Mouse (Mus musculus) testis, postnatal 14 days (tissue): ENCODE measurements around the gene Dpf2.
"Not testable (repeated sequence)": the region's sequence is repeated elsewhere in the genome, so short reads cannot be mapped to it uniquely, and the experiment has no call there.

Experiments
- DNase-seq: peaks from one replicate; pipeline ENCODE4 v3.0.0; 2021; ENCODE audit warnings: low spot score

Dpf2 gene

DNA sequence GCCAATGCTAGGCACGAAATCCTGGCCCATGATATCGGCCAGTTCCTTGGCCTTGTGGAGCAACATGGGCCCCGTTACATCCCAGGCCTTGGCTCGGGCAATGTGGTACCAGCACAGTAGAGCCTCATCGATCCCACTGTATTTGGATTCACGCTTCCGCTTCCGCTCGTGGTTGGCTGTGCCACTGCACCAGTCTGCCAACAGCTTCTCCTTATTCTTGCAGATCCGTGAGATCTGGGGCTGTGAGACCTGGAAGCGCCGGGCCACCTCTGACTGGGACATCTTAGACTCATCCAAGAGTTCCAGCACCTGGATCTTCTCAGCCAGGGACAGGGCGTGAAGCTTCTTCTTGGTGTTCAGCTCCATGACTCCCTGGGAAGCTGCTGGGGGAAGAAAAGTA is 20.1 kb downstream of the Dpf2 start:
- DNase-seq, result no peak

DNA sequence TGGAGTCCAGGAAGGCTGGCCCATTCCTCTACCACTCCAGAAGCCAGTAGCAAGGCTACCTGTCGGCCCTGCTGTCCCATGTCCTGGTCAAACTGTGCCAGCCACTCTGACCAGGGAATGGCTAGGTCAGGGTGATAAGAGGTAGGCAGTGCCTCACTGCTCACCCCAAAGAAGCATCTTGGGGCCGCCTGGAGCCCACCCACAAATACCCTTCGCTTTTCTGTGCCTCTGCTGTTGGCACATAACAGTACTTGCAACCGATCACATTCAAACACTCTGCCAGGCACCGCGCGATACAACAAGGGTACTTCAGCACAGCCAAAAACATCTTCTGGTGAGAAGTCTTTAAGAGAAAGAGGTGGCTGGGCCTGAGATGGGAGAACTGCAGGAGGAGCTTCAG is 20.5 kb downstream of the Dpf2 start:
- DNase-seq, result no peak

DNA sequence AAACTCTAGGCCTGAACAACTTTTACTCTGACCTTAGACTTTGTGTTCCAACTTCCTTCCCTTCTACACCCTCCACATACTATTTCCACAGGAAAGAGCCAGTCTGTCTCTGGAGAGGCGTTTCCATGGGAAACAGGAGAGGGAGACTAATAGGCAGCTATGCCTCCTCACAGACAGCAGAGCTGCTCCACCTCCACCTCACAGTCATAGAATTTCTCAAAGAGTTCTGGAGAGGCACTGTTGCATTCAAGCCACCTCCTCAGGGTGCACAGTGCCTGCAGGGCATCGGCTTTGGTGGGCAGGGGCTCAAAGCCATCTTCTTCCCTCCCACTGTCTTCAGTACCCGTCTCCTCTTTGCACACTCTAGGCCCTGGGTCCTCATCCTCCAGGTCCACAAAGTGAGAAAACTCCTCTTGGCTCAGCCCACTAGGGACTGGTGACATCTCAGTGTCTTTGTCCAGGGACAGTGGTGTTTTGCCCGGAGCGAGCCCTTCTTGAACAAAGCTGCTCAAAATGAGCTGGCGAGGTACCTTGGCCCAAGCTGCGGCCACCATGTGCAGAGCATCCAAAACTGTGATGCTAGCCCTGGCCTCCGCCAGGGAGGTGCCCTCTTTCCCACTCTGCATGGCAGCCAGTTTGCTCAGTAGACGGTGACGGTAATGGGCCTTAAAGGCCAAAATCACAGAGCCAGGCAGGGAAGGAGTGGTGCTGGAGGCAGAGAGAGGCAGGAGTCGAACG is 21.1 kb downstream of the Dpf2 start:
- DNase-seq, result no peak

DNA sequence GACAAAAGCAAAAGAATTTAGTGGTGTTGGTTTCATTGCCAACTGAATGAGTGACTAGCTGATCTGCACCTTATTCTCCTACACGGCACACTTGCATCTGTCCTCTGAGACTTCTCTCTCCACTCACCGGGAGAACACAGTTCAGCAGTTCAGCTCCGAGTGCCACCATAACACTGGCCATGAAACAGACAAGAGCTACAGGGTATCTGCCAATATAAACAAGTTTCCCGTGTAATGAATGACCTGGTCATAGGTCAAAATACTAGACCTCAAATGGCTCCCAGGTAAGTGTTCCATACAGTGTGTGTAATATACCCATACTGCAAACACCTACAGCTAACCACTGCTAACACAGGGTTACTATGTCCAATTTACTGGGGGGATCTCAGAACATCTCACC is 23.6 kb downstream of the Dpf2 start:
- DNase-seq, result no peak

DNA sequence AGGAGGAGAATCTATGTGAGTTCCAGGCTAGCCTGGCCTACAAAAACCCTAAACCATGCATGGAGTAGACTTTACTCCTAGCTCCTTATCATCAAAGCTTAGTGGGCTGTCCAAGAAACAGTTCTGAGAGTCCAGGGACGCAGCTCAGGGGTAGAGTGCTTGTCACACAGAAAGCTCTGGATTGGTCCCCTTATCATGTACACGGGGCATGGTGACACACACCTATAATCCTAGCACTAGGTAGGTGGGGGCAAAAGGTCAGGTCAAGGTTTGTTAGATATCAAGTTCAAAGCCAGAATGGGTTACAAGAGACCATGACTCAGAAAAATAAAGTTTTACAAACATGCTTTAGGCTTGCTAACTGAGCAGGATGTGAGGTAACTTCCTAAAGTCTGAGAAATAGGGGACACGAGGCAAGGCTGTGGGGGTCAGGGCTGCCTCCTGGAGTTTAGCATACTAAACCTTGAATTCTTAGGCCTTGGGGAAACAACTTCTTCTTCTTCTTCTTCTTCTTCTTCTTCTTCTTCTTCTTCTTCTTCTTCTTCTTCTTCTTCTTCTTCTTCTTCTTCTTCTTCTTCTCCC is 25.5 kb downstream of the Dpf2 start:
- no peak for DNase-seq

DNA sequence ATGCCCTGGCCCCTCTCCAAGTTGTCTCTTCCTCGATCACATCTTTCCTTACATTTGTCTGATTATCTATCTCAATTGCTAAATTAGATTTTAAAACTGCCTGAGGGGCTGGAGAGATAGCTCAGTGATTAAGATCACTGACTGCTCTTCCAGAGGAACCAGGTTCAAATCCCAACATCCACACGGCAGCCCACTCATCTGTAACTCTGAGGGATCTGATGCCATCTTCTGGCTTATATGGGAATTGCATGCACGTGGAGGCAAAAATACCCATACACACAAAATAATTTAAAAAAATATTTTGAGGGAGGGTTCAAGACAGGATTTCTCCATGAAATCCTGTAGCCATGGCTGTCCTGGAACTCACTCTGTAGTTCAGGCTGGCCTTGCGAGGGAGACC is 27.0 kb downstream of the Dpf2 start:
- DNase-seq, result no peak

DNA sequence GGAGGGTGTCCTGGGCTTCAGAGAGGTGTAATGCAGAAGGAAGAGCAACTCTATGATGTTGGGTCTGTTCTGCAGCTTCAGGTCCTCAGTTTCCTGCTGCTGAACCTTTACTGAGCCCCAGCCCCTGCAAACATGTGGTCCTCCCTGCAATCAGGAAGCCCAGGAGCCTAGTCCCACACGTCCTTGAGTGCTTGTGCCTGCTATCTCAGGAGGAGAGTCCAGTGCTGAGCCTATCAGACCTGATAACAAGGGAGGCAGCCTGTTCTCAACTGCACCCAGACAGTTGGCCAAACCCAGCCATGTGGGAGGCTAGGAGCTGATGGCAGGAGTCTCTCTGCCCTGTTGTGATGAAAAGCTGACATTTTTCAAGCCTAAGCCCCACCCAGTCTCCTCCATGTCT is 28.9 kb downstream of the Dpf2 start:
- DNase-seq, result peak; percentile 80

DNA sequence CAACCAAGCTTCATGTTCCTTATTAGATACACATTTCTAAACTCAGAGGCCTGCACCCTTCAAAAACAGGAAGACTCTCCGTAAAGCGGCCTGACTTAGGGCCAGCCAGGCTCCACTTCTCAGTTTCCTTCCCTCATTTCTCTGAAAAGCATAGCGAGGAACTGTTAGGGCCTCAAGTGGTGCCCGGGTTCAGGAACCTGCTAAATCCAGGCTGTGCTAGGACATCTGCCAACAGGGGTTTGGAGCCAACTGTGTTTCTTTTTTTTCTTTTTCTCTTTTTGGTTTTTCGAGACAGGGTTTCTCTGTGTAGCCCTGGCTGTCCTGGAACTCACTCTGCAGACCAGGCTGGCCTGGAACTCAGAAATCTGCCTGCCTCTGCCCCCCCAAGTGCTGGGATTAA is 30.7 kb downstream of the Dpf2 start:
- DNase-seq, result not testable (repeated sequence)

DNA sequence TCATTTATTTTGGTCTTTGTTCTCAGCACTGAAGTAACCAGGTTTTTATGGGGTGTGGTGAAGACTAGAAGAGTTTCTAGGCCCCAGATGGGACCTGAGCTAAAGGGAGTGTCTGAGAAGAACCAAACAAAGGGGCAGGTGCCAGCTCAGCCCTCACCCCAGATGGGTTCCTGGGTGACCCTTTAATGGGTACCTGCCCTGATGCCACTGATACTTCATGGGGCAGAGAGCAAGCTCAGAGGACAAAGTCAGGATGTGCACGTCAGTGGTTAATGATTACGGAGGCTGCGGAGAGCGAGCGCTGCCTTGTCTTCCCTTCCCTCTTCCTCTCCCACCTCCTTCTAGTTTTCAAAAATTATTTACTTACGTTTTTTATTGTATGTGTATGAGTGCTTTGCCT is 31.7 kb downstream of the Dpf2 start:
- DNase-seq, result no peak

DNA sequence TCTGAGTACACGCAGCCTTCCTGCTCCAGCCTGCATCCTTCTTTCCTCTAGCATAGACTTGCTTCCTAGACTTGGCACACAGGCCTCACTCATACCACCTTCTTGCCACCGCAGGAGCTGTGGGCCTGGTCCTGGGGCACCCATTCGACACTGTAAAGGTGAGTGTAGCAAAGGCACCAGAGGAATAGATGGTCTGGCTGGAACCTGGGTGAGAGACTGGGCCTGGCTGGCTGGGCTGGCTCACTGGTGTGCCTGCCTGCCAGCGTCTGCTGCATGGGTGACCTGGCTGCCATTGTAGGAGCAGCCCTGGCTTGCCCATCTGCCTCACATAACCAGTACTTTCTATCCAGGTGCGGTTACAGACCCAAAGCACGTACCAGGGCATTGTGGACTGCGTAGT is 33.1 kb downstream of the Dpf2 start:
- no peak for DNase-seq

DNA sequence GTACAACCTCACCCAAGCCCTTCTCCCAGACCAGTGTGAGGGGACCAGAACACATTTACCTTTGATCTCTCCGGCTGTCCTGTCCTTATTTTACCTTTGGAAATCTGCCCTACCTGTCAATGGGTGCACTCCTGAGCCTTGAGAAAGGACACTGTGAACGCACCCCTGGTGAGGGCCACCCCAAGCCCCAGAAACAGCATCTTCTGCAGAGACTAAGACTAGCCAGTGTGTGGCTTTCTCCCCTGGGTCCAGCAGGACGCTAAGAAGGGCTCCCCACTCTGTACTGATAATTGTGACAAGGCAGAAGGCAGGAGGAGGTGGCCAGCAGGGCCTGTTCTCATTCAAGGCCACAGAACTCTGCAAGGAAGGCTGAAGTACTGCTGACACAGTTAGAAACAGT is 33.9 kb downstream of the Dpf2 start:
- DNase-seq, result peak; percentile 75

DNA sequence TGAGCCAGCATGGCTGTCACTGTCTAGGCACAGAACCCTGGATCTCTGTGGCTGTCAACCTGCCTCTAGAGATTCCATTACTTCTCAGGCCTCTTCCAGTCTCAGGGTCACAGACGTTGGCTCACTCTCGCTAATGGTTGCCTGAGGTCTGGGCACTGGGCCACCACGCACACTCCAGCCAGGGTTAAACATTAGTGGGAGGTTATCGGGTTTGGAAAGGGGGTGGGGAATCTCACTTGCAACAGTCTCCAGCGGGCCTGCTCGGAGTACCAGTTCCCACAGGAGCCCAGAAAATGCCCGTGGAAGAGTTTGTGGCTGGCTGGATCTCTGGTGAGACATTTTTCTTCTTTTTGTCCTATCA is 34.5 kb downstream of the Dpf2 start:
- peak; percentile 82 for DNase-seq

DNA sequence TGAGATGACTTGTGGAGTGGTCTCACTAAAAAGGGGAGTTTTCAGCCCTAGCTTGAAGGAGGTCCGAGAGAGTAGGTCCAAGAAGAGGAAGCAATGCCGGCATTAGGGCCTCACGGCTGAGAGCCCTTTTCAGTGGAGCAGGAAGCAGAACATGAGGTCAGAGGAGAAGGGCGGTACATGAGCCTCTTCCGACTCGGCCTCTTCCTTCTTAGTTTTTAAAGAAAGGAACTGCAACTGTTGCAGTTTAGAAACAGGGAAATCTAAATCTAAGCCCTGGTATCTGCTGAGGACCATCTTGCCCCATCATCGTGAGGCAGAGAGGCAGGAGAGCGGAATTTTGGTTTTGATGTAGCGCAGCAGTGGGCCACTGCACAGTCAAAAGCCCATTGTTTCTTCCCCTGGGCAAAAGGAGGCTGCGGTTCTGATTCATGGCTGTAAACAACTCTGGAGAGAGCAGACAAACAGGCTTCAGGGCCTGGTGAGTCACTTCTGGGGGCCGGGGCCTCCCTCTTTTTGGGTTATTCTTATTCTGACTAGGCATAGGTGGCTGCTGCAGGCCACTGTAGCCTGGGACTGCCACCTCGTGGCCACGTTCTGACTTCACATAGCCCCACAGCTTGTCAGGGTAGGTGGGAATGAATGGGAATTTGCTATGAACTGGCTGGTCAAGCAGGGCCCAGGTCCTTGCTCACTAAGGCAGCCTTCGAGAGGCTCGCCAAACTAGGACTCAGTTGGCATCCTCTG is 35.0 kb downstream of the Dpf2 start, which contains the start of gene Slc25a45:
Slc25a45 (plus strand) TSS at position 191 of the 744 bp plus-strand sequence.
- peak; percentile 60 for DNase-seq

DNA sequence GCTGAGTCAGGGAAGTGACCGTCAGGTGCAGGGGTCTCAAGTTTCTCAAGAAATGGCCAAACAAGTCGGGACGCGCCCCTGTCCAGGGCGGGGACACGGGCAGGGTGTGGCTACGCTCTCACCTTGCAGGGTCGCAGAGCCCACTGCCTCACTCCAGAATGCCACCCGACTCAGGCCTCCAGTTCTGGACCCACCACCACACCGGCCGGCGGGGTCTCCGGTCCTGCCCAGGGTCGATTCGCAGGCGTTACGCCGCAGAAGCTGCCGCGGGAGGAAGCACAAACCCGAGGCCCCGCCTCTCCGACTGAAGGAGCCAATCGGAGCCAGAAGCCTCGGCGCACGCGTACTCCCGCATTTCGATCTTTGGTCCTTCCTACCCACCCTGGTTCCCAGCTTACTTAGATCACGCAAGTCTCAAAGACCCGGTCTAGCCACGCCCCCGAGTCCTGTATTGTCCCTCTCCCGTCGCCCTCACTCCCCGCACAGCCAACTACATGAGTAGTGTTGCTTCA is 37.8 kb downstream of the Dpf2 start, which contains the start of gene Frmd8:
Frmd8 (minus strand) TSS at position 306 of the 512 bp plus-strand sequence.
- peak; percentile 91 for DNase-seq

DNA sequence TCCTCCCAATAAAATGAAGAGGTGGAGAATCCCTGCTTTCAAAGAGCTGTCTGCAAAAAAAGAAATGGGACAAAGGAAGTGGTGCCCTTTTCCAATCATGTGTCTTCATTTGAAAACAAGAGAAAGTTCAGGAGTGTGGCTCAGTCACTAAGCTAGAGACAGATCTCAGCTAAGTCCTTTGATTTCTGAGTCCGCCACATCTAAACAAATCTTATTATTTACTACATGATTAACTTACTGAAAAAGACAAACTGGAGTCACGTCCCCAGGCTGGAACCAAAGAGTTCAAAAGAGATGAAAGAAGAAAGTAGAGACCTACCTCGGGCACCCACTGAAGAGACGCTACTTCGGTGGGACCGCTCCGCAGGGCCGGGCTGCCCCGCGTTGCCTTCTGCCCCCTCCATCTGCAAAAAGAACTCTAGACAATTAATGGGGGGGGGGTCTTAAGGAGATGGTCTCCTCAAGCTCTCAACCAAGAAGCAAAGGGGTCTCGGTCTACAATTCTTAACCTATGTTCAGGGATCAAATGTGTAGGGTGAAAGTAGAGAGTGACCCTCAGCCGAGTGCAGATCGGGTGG is 38.3 kb downstream of the Dpf2 start:
- DNase-seq, result no peak

DNA sequence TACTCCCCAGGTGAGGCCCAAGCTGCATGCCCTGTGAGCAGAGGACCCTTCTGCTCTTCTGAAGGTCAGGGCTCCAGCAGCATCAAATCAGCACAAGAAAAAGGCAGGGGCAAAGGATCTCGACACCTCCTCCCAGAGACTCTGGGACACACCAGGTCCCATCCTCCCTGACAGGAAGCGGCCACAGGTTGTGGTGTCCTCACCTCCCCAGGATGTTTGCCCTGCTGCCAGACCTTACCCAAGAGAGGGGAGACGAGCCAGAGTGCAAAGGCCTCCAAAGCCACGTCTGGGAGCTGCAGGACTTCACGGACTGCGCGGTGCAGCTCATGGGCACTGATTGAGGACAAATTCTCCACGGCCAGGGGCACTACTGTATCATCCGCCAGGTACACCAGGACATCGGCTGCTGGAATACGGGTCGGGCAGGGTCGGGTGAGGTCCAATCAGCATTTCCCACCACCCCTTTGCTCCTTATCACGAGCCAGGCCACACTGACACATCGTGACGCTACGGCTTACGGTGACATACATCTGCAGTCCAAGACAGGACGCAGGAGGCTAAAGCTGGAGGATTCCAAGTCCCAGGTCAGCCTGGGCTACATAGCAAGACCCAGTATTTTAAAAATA is 39.8 kb downstream of the Dpf2 start:
- no peak for DNase-seq

DNA sequence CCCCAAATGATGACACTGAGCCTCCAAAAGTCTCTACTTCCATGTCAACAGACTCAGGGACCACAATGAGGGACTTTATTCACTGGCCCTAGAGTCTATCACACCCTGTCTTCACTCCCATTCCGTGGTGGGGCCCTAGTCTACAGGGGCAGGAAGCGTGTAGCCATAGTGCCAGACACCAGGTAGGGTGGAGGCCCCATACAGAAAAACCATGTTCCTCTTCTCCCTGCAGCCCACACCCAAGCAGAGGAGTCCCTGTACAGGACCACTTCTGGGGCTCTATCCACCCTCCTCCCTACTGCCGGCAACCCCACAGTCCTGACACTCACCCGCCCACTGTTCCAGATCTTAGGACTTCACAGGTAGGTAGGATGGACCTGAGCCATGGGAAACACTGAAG is 40.3 kb downstream of the Dpf2 start:
- no peak for DNase-seq

DNA sequence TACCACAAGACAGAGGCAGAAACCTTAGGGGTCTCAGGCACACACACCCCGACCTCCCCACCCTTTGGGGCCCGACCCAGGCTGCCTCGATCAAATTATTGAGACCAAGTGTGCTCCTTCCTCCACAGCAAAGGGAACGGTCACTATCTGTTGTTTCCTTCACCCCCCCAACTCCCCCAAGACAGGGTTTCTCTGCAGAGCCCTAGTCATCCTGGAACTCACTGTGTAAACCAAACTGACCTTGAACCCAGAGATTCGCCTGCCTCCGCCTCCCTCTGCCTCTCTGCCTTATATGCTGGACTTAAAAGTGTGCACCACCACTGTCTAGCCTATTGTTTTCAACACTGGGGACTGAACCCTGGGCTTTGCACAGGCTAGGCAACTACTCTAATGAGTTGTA is 41.1 kb downstream of the Dpf2 start:
- no peak for DNase-seq

DNA sequence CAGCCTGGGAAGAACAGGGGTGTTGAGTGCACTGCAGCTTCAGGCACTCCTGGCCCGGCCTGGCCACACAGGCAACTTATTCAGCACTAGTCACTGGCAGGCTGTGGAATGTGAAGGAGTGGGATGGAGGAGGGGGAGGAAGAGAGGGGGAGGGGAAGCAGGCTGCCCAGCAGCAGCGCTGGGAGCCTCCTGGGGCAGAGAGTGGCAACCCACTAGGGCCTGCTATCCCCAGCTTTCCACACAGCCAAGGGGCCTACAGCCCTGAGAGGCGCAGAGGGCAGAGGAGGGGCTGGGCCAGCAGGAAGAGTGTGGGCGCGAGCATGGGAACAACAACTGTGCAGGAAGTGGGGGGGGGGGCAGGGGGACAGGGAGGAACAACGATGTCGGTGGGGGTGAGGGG is 41.5 kb downstream of the Dpf2 start:
- no peak for DNase-seq

DNA sequence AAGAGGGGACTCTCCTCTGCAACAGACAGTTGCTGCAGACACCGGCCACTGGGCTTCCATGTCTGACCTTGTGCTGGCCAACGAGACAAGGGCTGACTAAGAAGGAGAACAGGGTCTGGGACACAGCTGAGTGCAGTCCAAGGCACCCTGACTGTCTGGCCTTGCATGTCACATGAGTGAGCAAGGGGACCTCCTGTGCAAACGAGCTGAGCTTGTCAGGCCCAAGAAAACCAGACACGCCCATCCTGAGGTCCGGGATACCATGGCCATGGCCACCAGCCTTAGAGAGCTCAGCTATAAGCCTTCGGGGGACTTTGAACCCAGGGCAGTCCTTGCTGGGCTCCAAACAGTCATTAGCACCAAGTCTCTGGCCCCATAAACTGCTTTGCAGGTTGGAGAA is 44.7 kb downstream of the Dpf2 start:
- no peak for DNase-seq

DNA sequence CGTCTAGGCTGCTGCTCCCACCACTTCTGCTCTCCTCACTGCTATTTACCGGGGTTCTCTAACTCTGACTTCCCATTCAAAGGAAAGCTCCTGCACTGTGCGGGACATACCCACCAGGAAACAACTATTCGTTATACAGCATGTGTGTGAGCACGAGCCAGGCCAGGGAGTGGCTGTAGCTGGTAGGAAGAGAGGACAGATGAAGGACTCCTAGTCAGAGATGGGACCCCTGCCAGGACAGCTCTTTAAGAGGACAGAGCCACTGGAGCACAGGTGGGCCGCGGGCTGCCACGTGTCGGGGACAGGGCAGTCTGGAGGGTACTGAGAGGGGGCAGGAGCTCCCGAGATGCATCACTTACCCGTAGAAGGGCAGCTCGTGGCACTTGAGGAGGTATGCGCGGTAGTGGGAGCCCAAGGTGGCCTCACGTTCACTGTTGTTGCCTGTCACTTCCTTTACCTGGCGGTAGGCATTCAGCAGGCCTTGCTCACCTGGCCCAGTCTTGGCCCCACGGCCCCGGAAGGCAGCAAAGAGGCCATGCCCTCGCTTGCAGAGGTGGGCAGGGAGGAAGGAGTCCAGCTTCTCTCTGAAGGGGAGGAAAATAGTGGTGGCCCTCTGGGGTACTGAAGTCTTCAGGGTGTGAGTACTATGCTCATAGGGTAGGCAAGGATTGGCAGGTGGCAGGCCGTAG is 48.0 kb downstream of the Dpf2 start:
- no peak for DNase-seq

DNA sequence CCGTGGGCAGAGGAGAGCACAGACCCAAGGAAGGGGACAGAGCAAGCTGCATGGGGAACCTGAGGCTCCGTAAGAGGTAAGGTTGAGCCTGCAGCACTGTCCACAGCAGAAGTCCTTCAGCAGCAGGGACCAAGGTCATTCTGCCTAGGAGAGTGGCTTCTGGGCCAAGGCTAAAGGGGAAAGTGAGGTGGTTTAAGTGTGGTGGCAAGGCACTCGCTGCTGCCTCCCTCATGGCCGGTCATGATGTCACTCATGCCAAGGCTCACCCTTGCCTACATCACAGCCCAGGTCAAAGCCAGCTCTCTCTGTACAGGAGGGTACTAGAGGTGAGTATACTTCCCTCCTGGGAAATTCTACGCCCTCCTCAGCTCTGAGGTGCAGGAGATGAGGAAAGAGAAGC is 49.0 kb downstream of the Dpf2 start:
- no peak for DNase-seq
